Mouse (Mus musculus): ENCODE data around the gene Arid5b.

The Arid5b gene

GRCm38 (mm10) chr10:68052307-68052706 is 226.2 kb downstream of the Arid5b start:
- DNase-seq (ENCODE audit: low spot score in 2 of 2): no peak

GRCm38 (mm10) chr10:68051316-68051933 is 227.1 kb downstream of the Arid5b start:
- DNase-seq (ENCODE audit: low spot score in 2 of 2): no peak

- no peak for DNase-seq (ENCODE audit: low spot score in 2 of 2)
Measured at GRCm38 (mm10) chr10:68050882-68051281, 227.7 kb downstream of the Arid5b start.

GRCm38 (mm10) chr10:68048641-68049305 is 229.8 kb downstream of the Arid5b start:
- no peak for DNase-seq (ENCODE audit: low spot score in 2 of 2)

- no peak for DNase-seq (ENCODE audit: low spot score in 2 of 2)
Measured at GRCm38 (mm10) chr10:68044864-68045263, 233.7 kb downstream of the Arid5b start.

GRCm38 (mm10) chr10:68043973-68044372 is 234.6 kb downstream of the Arid5b start:
- no peak for DNase-seq (ENCODE audit: low spot score in 2 of 2)

Data from thymus, postnatal 10 days (tissue).